Mouse (Mus musculus): ENCODE data around the gene Ksr2. TPM values are rescaled to one million over a fixed set of nuclear protein-coding genes. Genes with fewer than 3 reads are reported as not detected.

Ksr2 gene
- polyA plus RNA-seq, 1 experiment from 2014 or later: 0.11 TPM

DNA sequence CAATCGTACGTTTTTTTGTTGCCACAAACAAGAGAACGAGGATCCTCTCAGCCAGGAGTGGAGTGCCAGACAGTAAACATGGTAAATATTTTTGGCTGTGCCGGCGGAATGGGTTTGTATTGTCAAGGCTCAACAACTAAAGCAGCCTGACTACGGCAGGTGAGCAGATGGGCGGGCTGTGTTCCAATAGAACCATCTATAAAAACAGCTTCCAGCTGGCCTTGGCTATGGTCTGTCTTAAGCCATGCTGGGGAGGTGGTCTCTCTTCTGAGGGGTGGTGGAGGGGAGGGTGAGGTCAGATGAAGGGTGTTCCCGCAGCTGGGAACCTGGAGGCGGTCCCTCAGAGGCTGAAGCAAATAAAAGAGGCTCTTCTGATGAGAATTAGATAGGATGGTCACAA is 142.8 kb downstream of the Ksr2 start:
- H3K27ac ChIP-seq (replicated peaks; ENCODE audit: low read depth, low read length): no peak overlapping the region
- H3K4me2 ChIP-seq (ENCODE audit: low read depth, severe bottlenecking): no peak overlapping the region
- H3K9ac ChIP-seq (ENCODE audit: low read length): no peak overlapping the region
- 72% methylated on average over 9 of the region's 9 CpGs for WGBS
- no peaks in the 10 kb centered on the region for H3K27me3 ChIP-seq (ENCODE audit: control insufficient read depth, insufficient read depth, low read length)
- no peak overlapping the region for H3K4me3 ChIP-seq (ENCODE audit: low read depth, low read length)
- ATAC-seq (ENCODE audit: insufficient number of reproducible peaks, low FRiP score, low TSS enrichment, low read depth): no peak
- H3K36me3 ChIP-seq (ENCODE audit: control insufficient read depth, insufficient read depth, low read length): no peaks in the 10 kb centered on the region
- H3K4me1 ChIP-seq (ENCODE audit: control insufficient read depth, insufficient read depth, low read length): no peaks in the 10 kb centered on the region
- H3K9me3 ChIP-seq (ENCODE audit: control insufficient read depth, low read length): no peaks in the 10 kb centered on the region
- DNase-seq (ENCODE audit: low spot score): no peak

- no peak overlapping the region for H3K4me3 ChIP-seq (ENCODE audit: low read depth, low read length)
- H3K27me3 ChIP-seq (ENCODE audit: control insufficient read depth, insufficient read depth, low read length): no peaks in the 10 kb centered on the region
- no peak overlapping the region for H3K27ac ChIP-seq (replicated peaks; ENCODE audit: low read depth, low read length)
- no peak overlapping the region for H3K4me2 ChIP-seq (ENCODE audit: low read depth, severe bottlenecking)
- no peak for DNase-seq (ENCODE audit: low spot score)
- H3K36me3 ChIP-seq (ENCODE audit: control insufficient read depth, insufficient read depth, low read length): no peaks in the 10 kb centered on the region
- no peak overlapping the region for H3K9ac ChIP-seq (ENCODE audit: low read length)
- ATAC-seq (ENCODE audit: insufficient number of reproducible peaks, low FRiP score, low TSS enrichment, low read depth): no peak
- 84% methylated on average over 2 of the region's 2 CpGs for WGBS
- H3K4me1 ChIP-seq (ENCODE audit: control insufficient read depth, insufficient read depth, low read length): no peaks in the 10 kb centered on the region
- no peaks in the 10 kb centered on the region for H3K9me3 ChIP-seq (ENCODE audit: control insufficient read depth, low read length)
These were observed 147.3 kb downstream of the Ksr2 start for GRCm38 (mm10) chr5:117561080-117561479.

DNA sequence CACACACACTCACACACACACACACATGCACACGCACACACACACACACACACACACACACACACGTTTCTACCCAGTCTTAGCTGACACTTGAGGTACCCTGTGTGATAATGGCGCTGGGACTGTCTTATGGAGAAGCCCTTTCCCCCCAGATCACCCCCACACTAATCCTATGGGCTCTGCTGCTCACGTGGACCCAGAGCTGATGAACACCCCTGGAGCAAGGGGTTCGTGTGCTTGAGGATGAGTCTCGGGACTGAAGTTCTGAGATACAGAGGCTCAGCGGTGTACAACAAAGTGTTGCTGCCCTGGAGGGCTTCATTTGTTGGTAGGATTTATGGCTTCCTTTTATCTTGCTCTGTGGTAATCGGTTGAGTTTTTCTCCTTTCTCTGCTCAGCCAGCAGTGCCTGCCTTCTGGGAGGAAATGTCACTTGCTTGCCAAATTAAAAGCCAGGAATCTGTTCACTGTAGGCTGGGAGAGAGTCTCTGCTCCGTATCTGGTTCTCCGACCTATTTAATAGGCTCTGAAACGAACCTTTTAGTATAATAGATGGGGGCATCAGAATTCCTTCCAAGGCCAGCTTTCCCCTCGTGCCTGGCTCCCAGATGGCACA is 152.4 kb downstream of the Ksr2 start:
- ATAC-seq (ENCODE audit: insufficient number of reproducible peaks, low FRiP score, low TSS enrichment, low read depth): no peak
- H3K9ac ChIP-seq (ENCODE audit: low read length): no peak overlapping the region
- H3K27ac ChIP-seq (replicated peaks; ENCODE audit: low read depth, low read length): no peak overlapping the region
- H3K27me3 ChIP-seq (ENCODE audit: control insufficient read depth, insufficient read depth, low read length): no peaks in the 10 kb centered on the region
- no peaks in the 10 kb centered on the region for H3K9me3 ChIP-seq (ENCODE audit: control insufficient read depth, low read length)
- no peak for DNase-seq (ENCODE audit: low spot score)
- H3K36me3 ChIP-seq (ENCODE audit: control insufficient read depth, insufficient read depth, low read length): no peaks in the 10 kb centered on the region
- WGBS: 25% methylated on average over 12 of the region's 12 CpGs
- no peaks in the 10 kb centered on the region for H3K4me1 ChIP-seq (ENCODE audit: control insufficient read depth, insufficient read depth, low read length)
- H3K4me2 ChIP-seq (ENCODE audit: low read depth, severe bottlenecking): no peak overlapping the region
- H3K4me3 ChIP-seq (ENCODE audit: low read depth, low read length): no peak overlapping the region

DNA sequence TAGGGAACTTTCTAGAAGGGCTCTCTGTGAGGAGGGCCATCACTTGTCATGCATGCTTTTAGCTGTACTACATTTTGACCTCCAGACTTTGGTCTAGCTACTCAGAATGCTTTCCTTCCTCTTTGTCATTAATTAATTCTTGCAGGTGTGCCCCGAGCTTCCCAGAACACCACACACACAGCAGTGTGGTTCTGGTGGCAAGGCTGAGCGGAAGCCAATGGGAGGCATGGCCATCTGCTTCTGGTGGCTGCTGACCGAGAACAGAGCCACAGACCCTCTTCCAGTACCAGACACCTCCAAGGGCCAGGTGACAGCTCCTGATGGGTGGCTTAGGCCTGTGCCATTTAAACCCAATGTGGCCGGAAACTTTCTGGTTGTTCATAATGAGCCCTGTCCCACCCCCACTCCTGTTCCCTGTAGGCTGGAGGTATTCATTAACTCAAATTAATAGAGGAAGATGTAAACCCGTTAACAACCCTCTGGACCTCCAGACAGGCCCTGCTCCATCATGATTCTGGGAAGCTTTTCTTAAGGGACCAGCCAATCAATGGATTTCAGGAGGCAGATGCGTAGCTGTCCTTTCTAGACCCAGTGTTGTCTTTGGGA is 155.5 kb downstream of the Ksr2 start:
- Histone ChIP-seq H3K4me2 (ENCODE audit: low read depth, severe bottlenecking) (no peak overlapping the region), H3K4me1 (ENCODE audit: control insufficient read depth, insufficient read depth, low read length) (no peaks in the 10 kb centered on the region), H3K9me3 (ENCODE audit: control insufficient read depth, low read length) (no peaks in the 10 kb centered on the region), H3K36me3 (ENCODE audit: control insufficient read depth, insufficient read depth, low read length) (no peaks in the 10 kb centered on the region; the same call in 1 of the 2 replicates), H3K4me3 (ENCODE audit: low read depth, low read length) (no peak overlapping the region), H3K9ac (ENCODE audit: low read length) (no peak overlapping the region), H3K27ac (replicated peaks; ENCODE audit: low read depth, low read length) (no peak overlapping the region), H3K27me3 (ENCODE audit: control insufficient read depth, insufficient read depth, low read length) (no peaks in the 10 kb centered on the region)
- DNase-seq (ENCODE audit: low spot score) (no peak), ATAC-seq (ENCODE audit: insufficient number of reproducible peaks, low FRiP score, low TSS enrichment, low read depth) (no peak)
- 64% methylated on average over 6 of the region's 6 CpGs for whole genome bisulfite sequencing

DNA sequence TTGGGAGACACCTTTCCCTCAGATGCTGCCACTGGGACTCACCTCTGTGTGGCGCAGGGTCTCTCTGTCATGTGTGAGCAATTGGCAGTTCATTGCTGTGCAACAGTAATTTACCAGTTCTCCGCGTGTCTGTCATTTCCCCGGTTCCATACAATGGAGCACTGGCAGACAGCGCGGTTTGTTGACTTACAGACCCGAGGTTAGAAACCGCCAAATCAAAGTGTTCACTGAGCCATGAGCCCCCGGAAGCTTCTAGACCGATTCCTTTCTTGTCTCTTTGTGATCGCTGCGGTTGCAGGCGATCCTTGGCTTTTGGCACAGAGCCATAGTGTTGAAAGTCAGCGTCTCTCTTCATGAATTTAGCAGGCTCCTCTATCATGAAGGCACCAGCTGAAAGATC is 158.6 kb downstream of the Ksr2 start:
- no peak overlapping the region for H3K4me2 ChIP-seq (ENCODE audit: low read depth, severe bottlenecking)
- no peak overlapping the region for H3K4me3 ChIP-seq (ENCODE audit: low read depth, low read length)
- ATAC-seq (ENCODE audit: insufficient number of reproducible peaks, low FRiP score, low TSS enrichment, low read depth): no peak
- H3K9me3 ChIP-seq (ENCODE audit: control insufficient read depth, low read length): no peaks in the 10 kb centered on the region; the same call in 1 of the 2 replicates
- H3K36me3 ChIP-seq (ENCODE audit: control insufficient read depth, insufficient read depth, low read length): no peaks in the 10 kb centered on the region; the same call in 1 of the 2 replicates
- no peaks in the 10 kb centered on the region for H3K4me1 ChIP-seq (ENCODE audit: control insufficient read depth, insufficient read depth, low read length)
- no peaks in the 10 kb centered on the region for H3K27me3 ChIP-seq (ENCODE audit: control insufficient read depth, insufficient read depth, low read length)
- no peak for DNase-seq (ENCODE audit: low spot score)
- no peak overlapping the region for H3K9ac ChIP-seq (ENCODE audit: low read length)
- no peak overlapping the region for H3K27ac ChIP-seq (replicated peaks; ENCODE audit: low read depth, low read length)
- WGBS: 93% methylated on average over 14 of the region's 14 CpGs

DNA sequence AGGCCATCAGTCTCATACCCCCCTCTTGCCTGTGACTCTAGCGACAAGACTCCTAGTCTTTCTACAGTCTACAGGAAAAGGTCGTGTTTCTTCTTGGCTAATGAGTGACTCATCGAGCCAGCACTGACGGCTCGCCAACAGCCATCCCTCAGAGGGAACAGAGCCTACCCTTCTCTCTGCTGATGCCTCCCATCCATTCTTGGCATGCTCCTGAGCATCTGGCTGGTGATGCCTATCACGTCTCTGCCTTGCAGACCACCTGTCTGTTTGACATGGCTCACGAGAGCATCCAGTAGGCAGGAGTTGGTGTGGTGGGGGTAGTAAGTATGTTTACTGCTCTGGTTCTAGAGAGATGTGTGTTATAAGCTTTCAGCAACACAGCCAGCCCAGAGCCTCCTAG is 161.1 kb downstream of the Ksr2 start:
- DNase-seq (ENCODE audit: low spot score): no peak
- ATAC-seq (ENCODE audit: insufficient number of reproducible peaks, low FRiP score, low TSS enrichment, low read depth): no peak
- Histone ChIP-seq H3K4me2 (ENCODE audit: low read depth, severe bottlenecking) (no peak overlapping the region), H3K27me3 (ENCODE audit: control insufficient read depth, insufficient read depth, low read length) (no peaks in the 10 kb centered on the region), H3K27ac (replicated peaks; ENCODE audit: low read depth, low read length) (no peak overlapping the region), H3K4me1 (ENCODE audit: control insufficient read depth, insufficient read depth, low read length) (no peaks in the 10 kb centered on the region), H3K36me3 (ENCODE audit: control insufficient read depth, insufficient read depth, low read length) (no peaks in the 10 kb centered on the region; the same call in 1 of the 2 replicates), H3K4me3 (ENCODE audit: low read depth, low read length) (no peak overlapping the region), H3K9ac (ENCODE audit: low read length) (no peak overlapping the region), H3K9me3 (ENCODE audit: control insufficient read depth, low read length) (no peaks in the 10 kb centered on the region; the same call in 1 of the 2 replicates)
- 81% methylated on average over 7 of the region's 7 CpGs for WGBS

DNA sequence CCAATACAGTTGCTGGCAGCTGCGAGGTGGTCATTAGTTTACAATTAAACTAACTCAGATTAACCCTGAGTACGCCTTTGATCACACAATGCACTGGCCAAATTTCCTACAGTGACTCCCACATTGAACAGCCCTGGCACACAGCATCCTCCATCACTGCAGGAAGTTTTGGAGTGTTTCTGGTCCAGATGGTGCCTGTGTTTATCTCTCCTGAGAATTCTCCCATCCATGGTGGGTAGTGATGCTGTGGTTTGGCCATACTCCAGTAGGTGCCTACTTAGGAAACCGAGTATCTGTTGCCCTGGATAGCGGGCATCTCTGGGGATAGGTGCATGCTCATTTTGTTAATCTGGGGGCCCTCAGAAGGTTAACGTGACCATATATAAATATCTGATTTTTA is 163.8 kb downstream of the Ksr2 start:
- Histone ChIP-seq H3K9ac (ENCODE audit: low read length) (no peak overlapping the region), H3K36me3 (ENCODE audit: control insufficient read depth, insufficient read depth, low read length) (no peaks in the 10 kb centered on the region), H3K4me1 (ENCODE audit: control insufficient read depth, insufficient read depth, low read length) (no peaks in the 10 kb centered on the region), H3K9me3 (ENCODE audit: control insufficient read depth, low read length) (no peaks in the 10 kb centered on the region; the same call in 1 of the 2 replicates), H3K4me2 (ENCODE audit: low read depth, severe bottlenecking) (no peak overlapping the region), H3K4me3 (ENCODE audit: low read depth, low read length) (no peak overlapping the region), H3K27me3 (ENCODE audit: control insufficient read depth, insufficient read depth, low read length) (no peaks in the 10 kb centered on the region), H3K27ac (replicated peaks; ENCODE audit: low read depth, low read length) (no peak overlapping the region)
- ATAC-seq (ENCODE audit: insufficient number of reproducible peaks, low FRiP score, low TSS enrichment, low read depth) (no peak), DNase-seq (ENCODE audit: low spot score) (no peak)
- WGBS: 85% methylated on average over 5 of the region's 5 CpGs

GRCm38 (mm10) chr5:117581711-117582110 is 167.9 kb downstream of the Ksr2 start:
- H3K4me1 ChIP-seq (ENCODE audit: control insufficient read depth, insufficient read depth, low read length): peaks cover 3% of the 10 kb centered on the region; the same call in 1 of the 2 replicates
- 85% methylated on average over 3 of the region's 3 CpGs for WGBS
- H3K27me3 ChIP-seq (ENCODE audit: control insufficient read depth, insufficient read depth, low read length): no peaks in the 10 kb centered on the region
- H3K4me3 ChIP-seq (ENCODE audit: low read depth, low read length): no peak overlapping the region
- DNase-seq (ENCODE audit: low spot score) (no peak), ATAC-seq (ENCODE audit: insufficient number of reproducible peaks, low FRiP score, low TSS enrichment, low read depth) (no peak)
- H3K27ac ChIP-seq (replicated peaks; ENCODE audit: low read depth, low read length): no peak overlapping the region
- no peaks in the 10 kb centered on the region for H3K36me3 ChIP-seq (ENCODE audit: control insufficient read depth, insufficient read depth, low read length)
- no peak overlapping the region for H3K4me2 ChIP-seq (ENCODE audit: low read depth, severe bottlenecking)
- H3K9me3 ChIP-seq (ENCODE audit: control insufficient read depth, low read length): no peaks in the 10 kb centered on the region; the same call in 1 of the 2 replicates
- H3K9ac ChIP-seq (ENCODE audit: low read length): no peak overlapping the region

All from limb, embryonic 11.5 days (tissue).